In the genomic region with DNA sequence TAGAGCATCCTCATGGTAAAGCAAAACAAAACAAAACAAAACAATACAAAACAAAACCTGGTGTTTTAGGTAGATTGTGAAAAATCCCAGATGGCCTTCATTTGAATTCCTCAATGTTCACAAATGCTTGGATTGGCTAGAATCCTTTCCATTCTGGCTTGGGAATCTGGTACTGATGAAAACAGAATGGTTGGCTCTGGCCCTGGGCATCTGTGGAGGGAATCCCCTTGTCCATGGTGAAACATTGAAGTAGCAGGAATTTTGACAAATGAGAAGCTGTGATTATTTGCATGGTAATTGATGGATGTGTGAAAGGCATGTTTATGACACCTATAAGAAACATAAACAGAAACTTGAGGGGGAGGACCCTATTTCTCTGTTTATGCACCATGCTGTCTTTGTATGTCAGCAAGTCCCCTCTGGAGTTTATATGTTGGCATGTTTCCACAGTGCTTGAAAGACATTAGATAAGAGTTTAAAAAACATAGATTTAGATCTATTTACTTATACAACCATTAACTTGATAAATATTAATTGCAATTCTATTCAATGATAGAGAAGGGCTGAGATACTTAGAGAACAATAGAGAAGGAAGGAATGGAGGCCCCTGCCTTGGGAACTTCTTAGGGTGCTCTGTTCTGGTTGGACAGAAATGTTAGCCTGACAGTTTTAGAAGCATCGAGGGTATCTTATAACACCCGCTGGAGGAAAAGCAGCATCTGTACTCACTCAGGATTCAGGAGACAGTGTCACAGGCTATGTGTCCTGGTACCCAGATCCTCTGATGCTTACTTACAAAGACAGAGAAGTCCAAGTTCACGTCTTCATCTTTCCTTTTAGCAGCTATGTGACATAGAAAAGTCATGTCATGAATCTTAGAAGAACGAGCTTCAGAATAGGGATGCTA, we compare ENCODE assay signal across 19 mouse cellular contexts.
DNase-seq lines count a peak whose midpoint lies in the region; ATAC-seq and TF ChIP-seq lines count a peak whose summit lies in the region.
"Had no signal": no experiment of that assay in that cellular context is flagged by ENCODE, and none has a peak within 500 bp of the region (broad histone marks: within the 10 kb centered on the region; RNA-seq: fewer than 3 reads in every experiment).

No protein-coding gene starts in this region.

- no peaks in the 10 kb centered on the region; the same call in 1 of the 2 replicates for H3K27me3 ChIP-seq in forebrain, embryonic 13.5 days
- H3K27me3 ChIP-seq in forebrain, embryonic 12.5 days: no peaks in the 10 kb centered on the region
- H3K27me3 ChIP-seq in forebrain, postnatal 0 days (ENCODE audit: insufficient read depth, low read length): peaks cover 7% of the 10 kb centered on the region; the same call in 1 of the 2 replicates
- H3K27me3 ChIP-seq: embryonic facial prominence, embryonic 12.5 days had no signal

- H3K4me2 ChIP-seq in forebrain, embryonic 13.5 days: no peak overlapping the region
- no peak overlapping the region for H3K4me2 ChIP-seq in forebrain, embryonic 12.5 days
- no peak overlapping the region for H3K4me2 ChIP-seq in forebrain, postnatal 0 days (ENCODE audit: low read depth)
- H3K4me2 ChIP-seq: embryonic facial prominence, embryonic 12.5 days; hindbrain, embryonic 12.5 days had no signal

- no peak for TF ChIP-seq POLR2A in brain, embryonic 14.5 days (IDR thresholded peaks at IDR 0.05; ENCODE audit: borderline replicate concordance, extremely low read depth, insufficient read depth, insufficient read length, poor library complexity, severe bottlenecking)

- DNase-seq in layer of hippocampus, postnatal 14 days (ENCODE audit: low spot score in 2 of 2): peak; percentile 12 to 81
- DNase-seq in layer of hippocampus, postnatal 25 days (ENCODE audit: extremely low spot score in 1 of 2, low spot score in 1 of 2): no peak
- DNase-seq in brain, embryonic 14.5 days (ENCODE audit: low read depth): peak; percentile 80
- DNase-seq in forebrain, postnatal 0 days: peak; percentile 83
- DNase-seq in ovary, postnatal 14 days (ENCODE audit: low spot score): no peak
- DNase-seq: adrenal gland, postnatal 10 days; cerebellum, adult 2 months; cerebellum, postnatal 14 days; embryo, embryonic 11 days; gastrocnemius, postnatal 36 days; heart, adult 11 months; heart, postnatal 10 days; heart, postnatal 4 days had no signal

- no peaks in the 10 kb centered on the region for H3K9me3 ChIP-seq in forebrain, embryonic 13.5 days (replicated peaks)
- no peaks in the 10 kb centered on the region for H3K9me3 ChIP-seq in forebrain, embryonic 12.5 days
- H3K9me3 ChIP-seq in forebrain, postnatal 0 days (ENCODE audit: low read length): no peaks in the 10 kb centered on the region
- H3K9me3 ChIP-seq: embryonic facial prominence, embryonic 12.5 days; hindbrain, embryonic 12.5 days had no signal

- WGBS in forebrain, embryonic 13.5 days: 87% methylated on average over 4 of the region's 4 CpGs
- 86% methylated on average over 4 of the region's 4 CpGs for WGBS in forebrain, embryonic 12.5 days
- WGBS in forebrain, postnatal 0 days: 83% methylated on average over 4 of the region's 4 CpGs

- H3K27ac ChIP-seq in forebrain, embryonic 13.5 days: no peak overlapping the region
- no peak overlapping the region for H3K27ac ChIP-seq in forebrain, embryonic 12.5 days
- H3K27ac ChIP-seq in forebrain, postnatal 0 days (ENCODE audit: low read depth, low read length): no peak overlapping the region
- H3K27ac ChIP-seq: embryonic facial prominence, embryonic 12.5 days; hindbrain, embryonic 12.5 days had no signal

- H3K4me1 ChIP-seq in forebrain, embryonic 13.5 days: no peaks in the 10 kb centered on the region
- H3K4me1 ChIP-seq in forebrain, embryonic 12.5 days: no peaks in the 10 kb centered on the region
- H3K4me1 ChIP-seq in forebrain, postnatal 0 days (ENCODE audit: insufficient read depth): no peaks in the 10 kb centered on the region
- H3K4me1 ChIP-seq: embryonic facial prominence, embryonic 12.5 days; hindbrain, embryonic 12.5 days had no signal

- no peak for TF ChIP-seq CTCF in brain, embryonic 14.5 days (IDR thresholded peaks at IDR 0.05; ENCODE audit: borderline replicate concordance, extremely low read depth, insufficient read depth, insufficient read length)
- TF ChIP-seq CTCF in forebrain, postnatal 0 days (IDR thresholded peaks at IDR 0.05; ENCODE audit: low read depth): no peak

- H3K4me3 ChIP-seq in forebrain, embryonic 13.5 days: no peak overlapping the region
- H3K4me3 ChIP-seq in forebrain, embryonic 12.5 days (replicated peaks): no peak overlapping the region
- no peak overlapping the region for H3K4me3 ChIP-seq in forebrain, postnatal 0 days (ENCODE audit: low read depth, low read length)
- H3K4me3 ChIP-seq: embryonic facial prominence, embryonic 12.5 days; hindbrain, embryonic 12.5 days had no signal

- ATAC-seq in forebrain, embryonic 13.5 days: peak; percentile 53; the same call in 1 of the 2 replicates
- no peak for ATAC-seq in forebrain, embryonic 12.5 days (ENCODE audit: low FRiP score)
- peak; percentile 51; the same call in 1 of the 2 replicates for ATAC-seq in forebrain, postnatal 0 days
- ATAC-seq: hindbrain, embryonic 16.5 days; inflammation-experienced regulatory T-cells, adult 6 months had no signal

- no peaks in the 10 kb centered on the region for H3K36me3 ChIP-seq in forebrain, embryonic 13.5 days (ENCODE audit: poor library complexity, severe bottlenecking)
- no peaks in the 10 kb centered on the region for H3K36me3 ChIP-seq in forebrain, embryonic 12.5 days (replicated peaks)
- no peaks in the 10 kb centered on the region for H3K36me3 ChIP-seq in forebrain, postnatal 0 days (ENCODE audit: insufficient read depth)
- H3K36me3 ChIP-seq: embryonic facial prominence, embryonic 12.5 days; hindbrain, embryonic 12.5 days had no signal

- no peak overlapping the region for H3K9ac ChIP-seq in forebrain, embryonic 13.5 days
- no peak overlapping the region for H3K9ac ChIP-seq in forebrain, embryonic 12.5 days
- no peak overlapping the region for H3K9ac ChIP-seq in forebrain, postnatal 0 days
- H3K9ac ChIP-seq: embryonic facial prominence, embryonic 12.5 days; hindbrain, embryonic 12.5 days had no signal

Comparison
In these comparisons a context has a peak if more than half of its experiments do, and no peak if none do; other contexts are left out.
1. DNase-seq: peak in layer of hippocampus, postnatal 14 days (2 of 2), brain, embryonic 14.5 days (single experiment) and forebrain, postnatal 0 days (single experiment); none in layer of hippocampus, postnatal 25 days (0 of 2) and ovary, postnatal 14 days (single experiment).